Mouse (Mus musculus): ENCODE measurements at regions not wholly inside any gene's neighbourhood (a gene's known extent, or its start where the extent isn't known, plus 50 kb on each side); places are given as distances from the start of the nearest gene placed in this dataset.

DNA sequence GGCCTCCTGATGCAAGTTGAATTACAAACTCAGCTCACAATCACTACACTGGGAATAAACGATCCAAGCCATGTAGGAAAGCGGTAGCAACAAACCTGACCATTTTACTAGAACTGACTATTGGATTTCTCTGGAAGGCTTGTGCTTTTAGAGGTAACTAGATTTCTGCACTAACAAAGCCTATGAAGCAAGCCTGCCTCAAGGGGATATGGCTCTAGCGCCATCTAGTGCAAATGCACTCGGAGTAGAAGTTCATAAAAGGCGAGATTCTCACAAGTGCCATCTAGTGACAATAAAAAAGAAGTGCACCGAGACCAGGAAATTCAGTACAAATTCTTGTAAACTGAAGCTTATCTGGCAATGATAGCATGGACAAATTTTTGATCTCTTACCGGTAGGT is 364.9 kb upstream of the Fmr1 start:
- peak; percentile 94 for TF ChIP-seq CTCF (IDR thresholded peaks at IDR 0.05; ENCODE audit: low read depth)
- no peak for TF ChIP-seq EP300 (IDR thresholded peaks at IDR 0.05; ENCODE audit: low read depth)
- no peak overlapping the region for H3K4me3 ChIP-seq (ENCODE audit: low read depth, low read length)
- DNase-seq (ENCODE audit: low spot score), result peak; percentile 58
- H3K27ac ChIP-seq (ENCODE audit: low read depth), result no peak overlapping the region
- H3K36me3 ChIP-seq (replicated peaks; ENCODE audit: control insufficient read depth, insufficient read depth, low read length), result no peaks in the 10 kb centered on the region
- WGBS, result 11% methylated on average over 7 of the region's 7 CpGs
- H3K27me3 ChIP-seq (ENCODE audit: control insufficient read depth, insufficient read depth, low read length), result no peaks in the 10 kb centered on the region
- H3K4me1 ChIP-seq (ENCODE audit: control insufficient read depth, insufficient read depth), result no peaks in the 10 kb centered on the region
- no peak overlapping the region for H3K9ac ChIP-seq (replicated peaks; ENCODE audit: low read depth, low read length)
- H3K4me2 ChIP-seq (ENCODE audit: low read depth, low read length), result no peak overlapping the region
- ATAC-seq (ENCODE audit: insufficient read depth, low read depth), result no peak
- no peaks in the 10 kb centered on the region for H3K9me3 ChIP-seq (replicated peaks; ENCODE audit: control insufficient read depth, low read length)
